Mouse (Mus musculus): Measurements from ENCODE around the gene Nanog.

DNA sequence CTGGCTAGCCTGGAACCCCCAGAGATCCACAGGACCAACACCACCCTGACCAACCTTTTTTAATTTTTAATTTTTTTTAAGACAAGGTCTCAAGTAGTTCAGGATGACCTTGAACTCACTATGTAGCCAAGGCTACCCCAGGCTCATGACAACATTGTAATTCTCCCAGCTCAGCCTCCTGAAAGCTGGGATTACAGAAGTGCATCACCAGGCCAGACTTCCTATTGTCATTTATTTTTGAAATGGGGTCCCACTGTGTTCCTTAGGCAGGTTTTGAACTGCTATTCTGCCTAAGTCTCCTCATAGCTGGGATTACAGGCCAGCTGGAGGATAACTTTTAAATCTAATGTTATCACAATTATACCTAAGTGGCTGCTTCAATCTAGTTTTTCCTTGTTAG is 54.6 kb downstream of the Nanog start:
- TF ChIP-seq POLR2A (IDR thresholded peaks at IDR 0.05; ENCODE audit: borderline replicate concordance, extremely low read depth, low read depth, low read length) (no peak), CTCF (IDR thresholded peaks at IDR 0.05; ENCODE audit: insufficient read depth, low read length) (no peak)

All from lung, adult 2 months (tissue).